Mouse (Mus musculus) telencephalon, adult 2 months (tissue): Measurements from ENCODE around the gene Zfp423.
"Not testable (repeated sequence)": the region's sequence is repeated elsewhere in the genome, so short reads cannot be mapped to it uniquely, and the experiment has no call there.

Experiments used
- DNase-seq: peaks from one replicate; pipeline ENCODE4 v3.0.0-alpha.2; 2011; ENCODE audit warnings: low read depth, low spot score

Zfp423 gene

DNA sequence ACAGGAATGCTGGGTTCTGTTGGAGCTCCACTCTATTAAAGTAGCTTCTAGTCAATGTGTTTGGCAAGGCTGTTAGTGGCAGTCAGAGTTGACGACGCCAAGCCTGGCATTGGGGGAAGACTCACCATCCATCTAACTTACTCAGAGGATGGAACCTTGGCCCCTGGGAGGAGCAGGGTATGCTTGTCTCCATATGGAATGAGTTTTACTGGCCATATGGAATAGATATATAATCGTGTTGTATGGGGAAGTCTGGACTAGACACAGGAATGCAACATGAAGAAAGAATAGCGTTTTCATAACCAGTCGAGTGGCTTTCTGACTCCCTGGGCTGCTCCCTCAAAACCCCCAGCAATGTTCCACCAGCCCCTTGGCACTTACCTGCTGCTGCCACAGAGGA, 55.3 kb downstream of the Zfp423 start:
- DNase-seq: no peak

DNA sequence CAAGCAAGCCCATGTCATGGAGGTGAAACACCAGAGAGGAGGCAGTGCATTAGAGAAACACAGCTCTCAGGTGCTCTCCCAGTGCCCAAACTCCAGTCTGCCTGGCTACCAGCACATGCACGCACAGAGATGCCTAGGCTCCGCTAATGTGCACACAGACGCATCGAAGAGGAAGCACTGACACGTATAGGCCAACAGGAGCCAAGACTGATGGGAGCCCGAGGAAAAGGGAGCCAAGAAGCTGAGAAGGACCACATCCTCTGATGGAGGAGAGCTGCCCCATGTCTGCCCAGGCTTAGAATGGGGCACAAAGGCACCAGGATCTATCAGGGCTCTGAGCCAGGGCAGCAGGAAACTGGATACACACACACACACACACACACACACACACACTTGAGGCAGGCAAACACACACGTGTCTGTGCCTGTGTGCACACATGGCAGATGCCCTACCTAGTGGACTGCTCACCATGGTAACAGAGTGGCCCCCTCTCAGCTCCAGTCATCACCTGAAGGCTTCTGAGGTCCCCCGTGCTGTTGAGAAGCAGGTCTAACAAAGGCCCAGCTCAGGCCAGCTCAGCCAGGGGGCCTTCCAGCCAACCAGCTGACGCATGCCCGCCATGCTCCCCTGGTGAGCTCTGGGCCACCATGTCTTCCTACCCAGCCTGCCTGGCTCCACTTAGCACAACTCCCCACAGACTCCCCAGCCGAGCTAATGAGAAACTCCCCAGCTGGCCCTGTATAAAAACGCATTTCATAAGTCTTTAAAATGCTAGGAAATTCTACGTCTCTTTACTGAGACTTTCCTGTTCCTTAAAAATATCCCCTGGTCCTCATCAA, 64.0 kb downstream of the Zfp423 start:
- DNase-seq: no peak

DNA sequence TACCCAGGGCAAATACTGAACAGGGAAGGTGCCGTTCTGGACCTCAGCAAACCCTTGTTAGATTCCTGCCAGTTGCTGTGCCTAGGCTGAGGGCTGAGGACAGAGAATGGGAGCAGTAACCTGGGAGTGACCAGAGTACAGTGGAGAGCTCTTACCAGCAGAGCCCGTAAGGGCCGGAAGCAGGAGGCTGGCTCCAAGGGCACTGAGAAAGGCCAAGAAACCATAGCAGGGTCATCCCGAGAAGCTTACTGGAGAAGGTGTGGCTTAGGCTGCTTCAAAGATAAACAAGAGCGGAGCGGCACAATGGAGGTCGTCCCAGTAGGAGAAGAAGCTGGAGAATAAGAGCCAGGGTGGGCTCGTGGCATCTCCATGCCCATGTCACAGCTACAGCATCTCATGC, 65.1 kb downstream of the Zfp423 start:
- DNase-seq: no peak

DNA sequence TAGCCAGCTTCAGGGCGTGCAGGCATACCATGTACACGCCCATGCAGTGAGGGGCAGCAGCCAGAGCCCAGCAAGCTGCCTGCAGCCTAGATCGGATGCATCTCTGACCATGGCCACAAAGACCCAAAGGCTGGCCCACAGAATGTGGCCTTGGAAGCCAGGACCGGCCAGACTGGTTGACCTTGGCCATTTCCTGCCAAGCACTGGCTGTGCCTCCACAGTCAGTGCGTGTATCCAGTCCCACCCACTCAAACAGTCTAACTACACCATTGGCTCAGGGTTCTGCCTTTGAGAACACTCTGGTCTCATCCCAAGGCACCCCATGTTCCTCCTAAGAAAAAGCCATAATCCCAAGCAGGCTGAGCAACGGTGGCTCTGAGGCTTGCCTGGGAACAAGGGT, 65.8 kb downstream of the Zfp423 start:
- no peak for DNase-seq

DNA sequence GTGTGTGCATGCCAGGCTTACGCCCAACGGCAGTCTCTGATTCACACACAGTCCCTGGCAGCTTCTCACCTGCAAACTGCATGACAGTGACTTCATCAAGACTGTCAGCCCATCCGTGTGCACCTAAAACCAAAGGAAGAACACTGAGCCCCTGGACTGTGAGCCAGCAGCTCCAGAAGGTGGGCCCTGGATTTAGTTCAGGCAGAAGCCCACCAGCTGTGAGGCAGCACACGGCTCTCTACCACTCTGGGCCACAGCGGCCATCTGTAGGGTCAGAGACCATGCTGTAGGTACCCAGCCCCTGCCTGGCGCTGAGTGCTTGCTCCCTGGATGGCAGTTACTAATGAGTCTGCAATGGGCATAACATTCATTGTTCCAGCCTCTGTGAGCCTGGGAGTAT, 66.5 kb downstream of the Zfp423 start:
- no peak for DNase-seq

DNA sequence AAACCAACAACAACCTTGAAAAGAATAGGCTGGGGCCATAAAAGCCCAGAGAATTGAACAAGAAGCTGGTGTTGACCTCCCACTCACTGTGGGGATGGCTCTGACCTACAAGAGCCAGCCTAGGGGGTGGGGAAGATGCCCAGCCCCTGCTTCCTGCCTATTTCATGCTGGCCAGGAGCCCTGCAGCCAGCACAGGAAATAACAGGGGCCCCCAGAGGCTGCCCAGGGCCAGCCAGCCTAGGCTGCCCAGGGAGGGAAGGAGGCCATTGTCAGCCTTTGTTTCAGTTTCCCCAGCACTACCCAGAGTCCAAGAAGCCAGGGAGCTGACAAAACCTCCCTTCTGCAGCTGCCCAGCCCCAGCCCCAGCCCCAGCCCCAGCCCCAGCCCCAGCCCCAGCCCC, 67.5 kb downstream of the Zfp423 start:
- no peak for DNase-seq

DNA sequence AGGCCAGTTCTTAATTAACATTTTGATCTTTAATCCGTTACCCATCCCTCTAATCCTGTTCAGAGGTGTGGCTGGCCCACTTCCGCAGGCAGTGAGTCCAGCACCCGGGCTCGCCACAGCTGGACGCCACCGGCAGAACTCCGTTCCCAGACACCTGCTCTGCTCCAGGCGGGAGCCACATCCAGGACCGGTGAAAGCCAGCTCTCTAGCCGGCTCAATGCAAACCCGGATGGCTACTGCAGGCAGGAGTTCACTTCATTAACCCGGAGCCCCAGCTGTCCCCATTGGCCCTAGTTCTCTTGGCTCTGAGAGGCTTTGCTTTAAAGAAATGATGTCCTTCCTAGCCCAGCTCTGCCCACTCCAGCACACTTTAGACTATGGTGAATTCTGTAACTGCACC, 71.4 kb downstream of the Zfp423 start:
- no peak for DNase-seq

DNA sequence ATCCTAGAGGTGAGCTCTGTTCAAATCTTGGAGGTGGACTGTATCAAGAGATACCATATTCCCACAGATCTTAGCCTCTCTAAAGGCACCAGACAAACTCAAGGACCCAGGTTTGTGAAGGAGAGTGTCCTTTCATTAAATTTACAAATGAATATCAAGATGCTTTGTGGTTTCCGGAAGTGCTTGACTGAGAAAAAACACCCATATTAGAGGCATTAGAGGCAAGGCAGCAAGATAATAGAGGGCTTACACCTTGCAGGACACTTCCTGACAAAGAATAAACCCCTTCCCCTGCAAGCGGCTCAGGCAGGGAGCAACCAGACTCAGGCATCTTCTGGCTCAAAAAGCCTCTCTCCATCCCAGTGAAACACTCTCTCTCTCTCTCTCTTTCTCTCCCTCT, 78.3 kb downstream of the Zfp423 start:
- no peak for DNase-seq

DNA sequence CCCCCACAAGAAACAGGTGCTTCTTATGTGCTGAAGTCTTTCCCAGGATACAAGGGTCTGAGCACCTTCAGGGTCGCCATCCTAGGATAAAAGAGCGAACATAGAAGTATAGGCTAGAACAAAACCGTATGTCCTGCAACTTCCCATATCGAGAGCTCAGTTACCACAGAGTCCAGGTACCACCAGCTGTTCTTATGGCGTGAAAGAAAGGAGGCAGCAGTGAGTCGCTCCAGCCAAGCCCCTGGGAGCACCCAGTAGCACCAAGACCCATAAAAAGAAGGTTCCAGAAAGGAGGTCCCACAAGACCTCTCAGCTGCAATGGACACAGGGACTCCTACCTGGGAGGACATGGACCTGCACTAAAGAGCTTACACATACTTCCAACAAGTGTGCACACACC, 83.5 kb downstream of the Zfp423 start:
- DNase-seq: no peak

DNA sequence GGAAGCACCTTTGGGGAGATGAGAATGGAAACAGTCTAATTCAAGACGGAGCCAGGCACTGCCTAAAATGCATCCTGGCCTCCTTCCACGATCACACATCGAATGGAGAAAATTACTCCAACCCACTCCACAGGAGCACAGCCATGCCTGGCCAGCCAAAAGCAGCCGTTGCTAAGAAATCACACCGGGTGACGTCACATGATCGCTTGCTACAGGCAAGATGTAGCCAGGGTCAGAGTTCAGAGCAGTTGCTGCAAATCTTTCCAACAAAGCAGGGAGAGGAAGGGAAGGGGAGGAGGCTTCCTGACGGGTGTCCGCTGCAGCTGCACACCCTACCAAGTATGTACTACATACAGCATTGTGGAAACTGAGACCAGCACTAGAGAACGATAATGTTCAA, 83.9 kb downstream of the Zfp423 start:
- peak; percentile 44 for DNase-seq

DNA sequence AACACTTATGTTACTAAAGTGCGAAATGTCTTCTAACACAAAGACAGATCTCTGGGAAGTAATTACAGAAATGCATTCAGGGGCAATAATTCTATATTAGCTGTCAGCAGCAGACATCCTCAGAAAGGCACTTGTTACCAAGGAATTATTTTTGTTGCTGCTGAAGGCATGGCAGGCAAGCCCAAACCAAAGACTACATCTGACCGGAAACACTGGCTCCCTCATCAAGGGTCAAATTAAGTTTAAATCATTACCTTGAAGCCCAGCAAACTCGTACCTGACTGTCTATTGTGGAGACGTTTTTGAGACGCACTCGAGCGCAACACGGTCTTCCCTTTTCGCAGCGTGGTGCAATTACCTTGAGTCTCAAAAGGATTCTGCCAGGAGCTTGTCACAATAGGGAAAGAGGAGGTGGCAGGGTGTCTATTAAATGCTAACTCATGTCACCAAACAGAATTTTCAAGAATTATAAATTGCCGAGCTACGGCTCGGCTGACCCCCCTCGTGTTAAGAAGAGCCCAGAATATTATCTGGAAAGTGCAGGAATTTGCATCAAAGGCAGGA, 86.3 kb downstream of the Zfp423 start:
- DNase-seq: no peak

DNA sequence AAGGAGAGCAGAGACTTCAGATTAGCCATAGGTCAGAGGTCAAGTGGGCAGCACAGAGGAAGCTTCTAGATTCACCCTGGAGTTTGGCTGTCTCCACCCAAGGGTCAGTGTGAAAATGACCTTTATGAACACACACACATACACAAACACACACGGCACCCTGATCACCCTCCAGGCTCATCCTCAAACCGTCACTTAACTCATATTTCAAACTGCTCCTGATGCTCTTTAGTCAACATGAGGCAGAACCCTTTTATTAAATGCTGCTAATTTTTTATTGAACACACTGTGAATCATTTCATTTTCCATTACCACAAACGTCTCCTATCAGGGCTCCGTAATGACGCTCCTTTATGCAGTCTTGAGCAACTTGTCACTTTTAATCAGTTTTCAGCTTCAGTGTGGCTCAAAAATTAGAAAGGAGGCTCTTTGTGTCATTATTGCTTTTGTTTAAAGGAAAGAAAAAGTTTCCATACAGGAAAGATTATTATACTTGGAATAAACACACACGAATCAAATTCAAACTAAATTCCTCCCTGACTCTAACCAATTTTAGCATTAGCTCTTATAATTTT, 87.0 kb downstream of the Zfp423 start:
- DNase-seq: no peak

DNA sequence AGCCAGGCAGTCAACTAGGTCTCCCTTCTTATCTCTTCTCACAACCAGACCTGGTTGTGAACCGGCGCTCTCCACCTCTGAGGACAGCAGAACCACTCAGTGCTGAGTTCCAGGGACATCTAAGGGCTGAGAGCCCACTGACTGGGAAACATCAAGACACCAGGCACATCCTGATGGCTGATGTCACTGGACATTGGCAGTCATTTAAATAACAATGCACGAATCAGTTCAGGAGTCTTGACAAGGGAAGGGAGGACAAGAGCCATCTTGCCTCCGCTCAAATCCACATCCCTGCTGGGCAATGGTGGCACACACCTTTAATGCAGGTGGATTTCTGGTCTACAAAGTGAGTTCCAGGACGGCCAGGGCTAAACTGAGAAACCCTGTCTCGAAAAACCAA, 92.8 kb downstream of the Zfp423 start:
- DNase-seq: no peak

DNA sequence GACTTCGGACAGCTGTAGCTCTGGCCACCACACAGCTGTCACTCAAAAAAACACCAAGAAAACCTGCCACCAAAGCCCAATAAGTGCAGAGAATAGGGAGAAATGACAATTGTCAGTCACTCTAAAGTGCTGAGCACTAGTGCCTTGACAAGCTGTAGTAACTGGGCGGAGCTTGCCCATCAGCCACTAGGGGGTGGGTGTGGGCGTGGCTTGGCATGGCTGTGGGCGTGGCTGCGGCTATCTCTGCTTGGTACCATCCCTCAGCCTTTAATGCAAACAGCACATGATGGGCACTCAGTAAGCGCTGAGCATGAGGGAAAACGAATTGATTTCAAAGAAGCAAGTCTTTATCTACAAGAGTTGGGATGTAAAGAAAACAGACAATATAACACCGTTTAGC, 95.2 kb downstream of the Zfp423 start:
- DNase-seq: no peak

DNA sequence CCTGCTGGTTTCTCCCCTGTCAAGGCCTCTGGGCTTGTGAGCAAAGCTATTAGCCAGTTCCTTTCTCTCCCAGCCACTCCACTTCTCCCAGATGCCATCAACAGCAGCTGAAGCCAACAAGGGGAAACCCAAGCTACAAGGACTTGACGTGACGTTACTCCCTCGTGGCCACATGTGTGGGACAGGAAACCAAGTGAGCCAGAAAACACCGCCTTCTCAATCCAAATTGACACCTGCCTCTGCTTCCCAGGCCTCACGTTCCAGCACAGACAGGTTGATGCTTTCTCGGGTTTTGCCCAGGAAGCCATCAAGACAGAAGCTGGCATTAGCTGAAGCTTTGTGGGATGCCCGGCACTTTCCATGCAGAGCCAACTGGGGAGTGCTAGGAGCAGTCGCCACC, 96.3 kb downstream of the Zfp423 start:
- DNase-seq: no peak

DNA sequence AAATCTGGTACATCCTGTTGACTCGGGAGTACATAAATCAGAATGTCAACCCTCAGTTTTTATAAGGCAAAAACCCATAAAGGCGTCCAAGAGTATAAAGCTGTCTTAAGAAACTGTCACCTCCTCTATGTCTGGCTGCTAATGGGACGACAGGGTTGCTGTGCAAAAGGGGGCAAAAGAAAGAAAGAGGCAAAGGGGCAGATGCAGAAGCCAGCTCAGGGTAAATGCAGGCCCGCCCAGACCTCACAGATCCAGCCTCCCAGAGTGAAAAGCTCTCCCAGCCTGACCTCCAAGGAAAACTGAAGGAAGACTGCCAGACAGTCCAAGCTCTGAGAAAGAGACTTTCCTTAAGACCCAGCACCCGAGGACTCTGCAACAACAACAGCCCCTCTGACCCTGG, 97.7 kb downstream of the Zfp423 start:
- no peak for DNase-seq

DNA sequence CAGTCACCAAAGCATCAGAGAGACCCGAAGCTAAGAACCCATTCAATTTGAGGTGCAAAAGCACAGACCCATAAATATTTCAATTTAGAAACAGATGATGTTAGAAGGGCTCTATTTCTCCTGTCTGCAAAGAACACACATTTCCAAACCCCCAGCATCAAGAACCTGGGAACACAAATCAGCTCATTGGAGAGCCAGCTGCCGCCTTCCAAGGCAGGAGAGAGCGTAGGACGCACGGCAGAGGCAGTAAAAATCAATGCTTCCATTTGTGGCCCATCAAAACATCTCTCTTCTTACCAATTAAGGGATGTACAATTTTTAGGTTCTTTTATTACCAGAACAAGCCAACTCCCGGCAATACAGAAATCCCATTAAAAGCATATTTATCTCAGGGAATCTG, 98.5 kb downstream of the Zfp423 start:
- peak; percentile 22 for DNase-seq

DNA sequence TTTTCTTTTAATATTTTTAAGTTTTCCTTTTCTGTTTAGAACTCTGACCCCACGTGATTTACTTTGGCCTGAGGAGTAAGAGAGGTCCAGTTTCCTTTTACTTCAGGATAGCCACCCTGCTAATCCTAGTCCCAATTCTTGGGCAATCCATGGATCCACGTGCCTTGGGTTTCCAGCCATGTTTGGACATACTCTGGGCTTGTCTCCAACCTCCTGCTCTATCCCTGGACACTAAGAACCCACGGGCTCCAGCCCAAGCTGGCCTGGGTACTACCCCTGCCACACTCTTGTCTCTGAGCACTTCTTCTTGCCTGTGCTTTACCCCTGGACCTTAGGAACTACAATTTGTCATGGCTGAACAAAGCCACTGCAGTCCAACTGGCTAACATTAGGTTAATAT, 107.5 kb downstream of the Zfp423 start:
- no peak for DNase-seq

DNA sequence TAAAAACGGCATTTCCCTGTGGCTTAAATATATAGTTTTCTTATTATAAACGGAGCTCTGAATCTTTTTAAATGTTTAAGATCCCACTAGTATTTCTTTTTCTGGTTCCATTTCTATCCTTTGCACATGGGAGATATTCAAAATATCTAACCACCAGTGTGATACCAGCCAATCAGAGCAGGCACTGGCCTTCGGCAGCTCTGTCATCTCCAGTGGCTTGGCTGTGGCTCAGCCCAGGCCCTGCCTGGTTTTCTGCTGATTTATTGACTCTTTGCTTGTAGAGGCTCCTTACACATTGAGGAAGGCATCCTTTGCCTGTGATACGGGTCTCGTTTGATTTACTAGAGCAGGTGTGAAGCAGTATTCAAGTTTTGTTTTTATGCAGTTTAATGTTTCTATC, 108.0 kb downstream of the Zfp423 start:
- DNase-seq: no peak

DNA sequence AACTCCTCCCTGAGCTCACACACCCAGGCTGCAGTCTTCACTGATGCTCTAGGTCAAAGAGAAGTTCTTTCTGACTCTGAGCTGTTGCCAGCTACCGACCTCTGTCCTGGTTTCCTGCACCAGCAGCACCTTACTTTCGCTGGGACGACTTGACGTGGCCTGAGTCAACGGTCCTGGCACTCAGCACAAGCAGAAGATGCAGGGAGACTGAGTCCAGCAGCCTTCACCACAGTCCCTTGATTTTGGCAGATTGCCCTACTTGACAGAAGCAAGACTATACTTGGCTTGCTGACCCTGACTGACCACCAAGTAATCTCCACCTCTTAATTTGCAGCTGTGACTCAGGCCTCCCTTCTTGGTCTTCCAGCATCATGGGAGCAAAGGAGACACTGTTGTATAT, 110.6 kb downstream of the Zfp423 start:
- no peak for DNase-seq

DNA sequence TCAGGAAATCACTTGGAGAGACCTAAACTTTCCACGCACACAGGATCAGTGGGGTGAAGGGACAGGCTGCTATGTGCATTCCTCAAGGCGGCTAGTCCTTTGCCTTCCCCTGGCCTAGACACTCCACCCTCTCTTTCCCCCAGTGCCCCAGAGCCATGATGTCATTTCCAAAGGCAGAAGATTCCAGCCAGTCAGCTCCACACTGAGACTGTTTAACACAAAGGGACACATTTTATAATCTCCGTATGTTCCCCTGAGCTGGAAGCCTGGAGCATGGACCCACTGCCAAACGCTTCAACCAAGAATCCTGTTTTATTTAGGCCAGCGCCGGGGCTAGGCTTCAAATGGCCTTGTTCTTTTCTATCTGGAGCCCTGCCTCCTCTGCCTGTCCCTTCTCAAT, 111.6 kb downstream of the Zfp423 start:
- DNase-seq: no peak

DNA sequence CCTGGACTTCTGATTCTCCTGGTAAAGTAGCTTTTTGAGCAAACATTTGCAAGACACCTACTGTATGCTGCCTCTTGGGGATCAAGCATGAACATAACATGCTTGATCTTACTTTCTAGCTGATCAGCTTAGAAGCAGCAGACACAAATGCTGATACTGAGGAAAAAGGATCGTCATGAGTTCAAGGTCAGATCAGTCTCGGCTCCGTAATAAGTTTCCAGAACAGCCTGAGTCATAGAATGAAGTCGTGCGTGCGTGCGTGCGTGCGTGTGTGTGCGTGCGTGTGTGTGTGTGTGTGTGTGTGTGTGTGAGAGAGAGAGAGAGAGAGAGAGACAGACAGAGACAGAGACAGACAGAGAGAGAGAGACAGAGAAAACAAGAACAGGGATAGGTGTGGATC, 117.3 kb downstream of the Zfp423 start:
- DNase-seq: not testable (repeated sequence)

DNA sequence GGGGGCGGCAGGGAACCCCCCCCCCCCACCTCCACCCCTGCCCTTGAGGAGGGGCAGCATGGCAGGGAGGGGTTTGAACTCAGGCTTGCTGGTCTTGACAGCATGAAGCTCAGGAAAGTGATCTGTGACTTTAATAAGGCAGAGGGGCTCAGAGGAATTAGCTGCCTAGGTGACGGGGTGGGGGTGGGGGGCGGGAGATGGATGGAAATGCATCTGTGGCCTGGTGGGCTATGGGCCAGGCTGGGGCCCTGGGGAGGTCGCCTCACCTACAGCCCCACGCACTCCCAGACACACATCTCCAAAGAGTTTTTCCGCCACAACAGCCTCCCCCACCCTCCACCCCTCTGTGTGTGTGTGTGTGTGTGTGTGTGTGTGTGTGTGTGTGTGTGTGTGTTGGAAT, 122.1 kb downstream of the Zfp423 start:
- DNase-seq: no peak
